Mouse (Mus musculus): ENCODE data around the gene Fam124b.

Gene Fam124b

DNA sequence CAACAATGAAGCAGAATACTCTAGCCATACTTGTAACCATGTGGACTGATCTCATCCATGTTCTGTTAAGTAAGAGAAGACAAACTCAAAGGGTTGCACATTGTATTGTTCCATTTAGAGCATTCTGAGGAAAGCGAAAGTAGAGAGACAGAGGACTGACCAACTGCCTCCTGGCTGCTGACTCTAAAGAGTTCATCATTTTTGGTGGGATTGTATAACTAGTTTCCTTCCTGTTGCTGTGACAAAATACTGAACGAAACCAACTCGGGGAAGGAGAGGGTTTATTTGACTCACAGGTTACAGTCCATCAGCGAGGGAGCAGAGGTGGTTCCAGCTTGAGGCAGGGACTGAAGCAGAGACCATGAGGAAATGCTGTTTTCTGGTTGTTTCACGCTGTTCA lies 50.6 kb downstream of the Fam124b start:
- no peak for DNase-seq

DNA sequence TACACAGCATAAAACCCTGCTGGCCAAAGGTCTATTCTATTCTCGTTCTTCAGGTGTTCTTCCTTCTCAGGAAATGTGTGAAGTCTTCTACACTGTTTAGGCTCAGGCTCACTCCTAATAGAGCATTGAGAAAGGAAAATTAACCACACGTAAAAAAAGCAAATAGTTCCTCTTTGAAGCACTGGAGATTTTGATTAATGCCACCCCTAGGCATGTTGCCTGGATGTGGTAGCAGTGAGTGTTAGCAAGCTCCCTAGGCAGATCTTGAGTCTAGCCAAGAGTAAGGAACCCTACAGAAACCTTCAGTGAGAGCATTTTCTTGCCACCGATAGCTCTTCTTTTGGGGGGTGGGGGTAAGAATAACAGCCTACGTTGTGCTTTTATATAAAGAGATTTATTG lies 51.7 kb downstream of the Fam124b start:
- DNase-seq = no peak

DNA sequence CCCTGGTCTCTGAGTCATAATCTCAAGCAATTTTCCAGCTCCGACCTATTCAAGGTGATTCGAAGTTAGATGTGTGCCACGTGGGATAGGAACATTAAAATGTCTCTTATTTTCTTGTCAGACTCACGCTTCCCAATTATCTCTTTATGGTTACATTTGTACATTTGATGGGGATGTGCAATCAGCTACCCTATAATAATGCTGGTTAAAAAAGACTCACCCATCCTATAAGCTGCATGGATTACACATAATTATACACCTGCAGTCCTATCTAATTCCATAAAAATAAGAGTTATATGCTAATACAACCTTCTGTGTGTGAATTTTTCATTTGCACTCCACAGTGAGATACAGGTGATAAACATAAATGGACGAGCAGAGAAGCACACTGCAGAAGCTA lies 52.9 kb downstream of the Fam124b start:
- no peak for DNase-seq

DNA sequence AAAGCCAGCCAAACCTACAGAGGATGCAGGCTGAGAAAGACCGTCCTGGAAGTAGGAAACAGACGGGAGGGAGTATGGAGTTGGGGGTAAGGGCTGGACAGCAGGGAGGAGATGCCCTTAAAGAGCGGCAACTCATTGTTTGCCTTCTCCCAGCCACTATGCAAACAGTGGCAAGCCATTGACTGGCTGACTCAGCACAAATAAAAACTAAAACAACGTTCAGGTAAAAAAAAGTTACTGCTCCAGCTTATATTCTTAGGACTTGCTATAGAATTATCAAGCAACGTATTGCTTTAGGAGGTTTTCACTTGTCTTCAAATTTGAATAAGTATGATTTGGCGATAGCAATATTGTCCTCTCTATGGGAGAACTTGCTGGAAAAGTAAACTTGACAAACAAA lies 55.3 kb downstream of the Fam124b start:
- DNase-seq = no peak

DNA sequence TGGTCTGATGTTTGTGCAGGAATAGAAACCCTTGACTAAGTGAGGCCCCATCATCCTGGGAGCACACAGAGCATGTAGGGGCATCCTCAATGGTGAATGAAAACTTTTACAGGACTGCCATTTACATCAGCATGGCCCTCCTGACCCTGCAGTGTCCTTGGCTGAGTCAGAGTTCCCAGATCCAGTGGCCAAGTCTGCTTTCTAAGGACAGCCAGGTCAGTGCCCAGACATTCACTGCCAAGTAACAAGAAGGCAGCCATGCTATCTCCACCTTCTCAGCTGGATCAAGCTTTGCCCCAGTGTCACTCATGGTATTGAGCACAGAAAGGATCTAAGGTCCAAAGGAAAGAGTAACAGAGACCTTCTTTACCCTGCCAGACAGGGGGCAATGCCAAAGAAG lies 58.7 kb downstream of the Fam124b start:
- no peak for DNase-seq

DNA sequence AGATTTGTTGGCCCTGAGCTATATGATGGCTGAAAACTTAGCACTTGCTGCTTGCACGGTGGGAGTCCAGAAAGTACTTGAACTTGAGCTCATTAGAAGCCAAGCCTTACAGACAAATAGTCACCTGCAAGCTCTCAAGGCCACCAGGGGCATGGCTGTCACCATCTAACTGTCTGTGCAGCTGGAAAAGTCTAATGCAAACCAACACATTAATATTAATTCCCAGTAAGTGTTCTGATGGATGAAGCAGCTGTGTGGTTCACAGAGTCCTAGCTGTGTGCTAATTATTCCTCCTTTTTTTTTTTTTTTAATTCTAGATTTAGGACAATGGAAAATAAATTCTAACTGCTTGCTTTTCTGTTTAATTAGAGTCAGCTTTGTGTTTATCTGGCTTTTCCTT lies 63.4 kb downstream of the Fam124b start:
- DNase-seq = no peak

DNA sequence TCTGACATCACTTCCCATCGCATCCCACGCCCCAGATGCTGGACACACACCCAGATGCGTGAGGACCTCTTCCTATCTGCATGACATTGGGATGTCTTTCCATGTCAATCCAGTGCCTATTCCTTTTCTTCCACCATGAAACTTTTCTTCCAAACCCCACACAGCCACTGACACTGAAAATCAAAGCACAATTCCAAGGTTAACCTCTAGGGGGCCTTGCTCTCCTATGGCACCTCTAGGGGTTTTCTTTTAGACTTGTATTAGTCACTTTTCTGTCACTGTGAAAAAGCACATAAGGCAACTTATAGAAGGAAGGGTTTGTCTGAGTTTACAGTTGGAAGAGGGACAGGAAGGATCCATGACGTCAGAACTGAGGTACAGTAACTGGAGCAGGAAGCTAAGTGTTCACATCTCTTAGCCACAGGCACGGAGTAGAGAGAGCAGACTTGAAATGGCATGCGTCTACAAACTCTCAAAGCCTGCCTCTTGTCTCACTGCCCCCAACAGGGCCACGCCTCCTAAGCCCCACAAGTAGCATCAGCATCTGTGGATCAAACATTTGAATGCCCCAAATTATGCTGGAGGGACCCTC lies 65.1 kb downstream of the Fam124b start:
- no peak for DNase-seq

DNA sequence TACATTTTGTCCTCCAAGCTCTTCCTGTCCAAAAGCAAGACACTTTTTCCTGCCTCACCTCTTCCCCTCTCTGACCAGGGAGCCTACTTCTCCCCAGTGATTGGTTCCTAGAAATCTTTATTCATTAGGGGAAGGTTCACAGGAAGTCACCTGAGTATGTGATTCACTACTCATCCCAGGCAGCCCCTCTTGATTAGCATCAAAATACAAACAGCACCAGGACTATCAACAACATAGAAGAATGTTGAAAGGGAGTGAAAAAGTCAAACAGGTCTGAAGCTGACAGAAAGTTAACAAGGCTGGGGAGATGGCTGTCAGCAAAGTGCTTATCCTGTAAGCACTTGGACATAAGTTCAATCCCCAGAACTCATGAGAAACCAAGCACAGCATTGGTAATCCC lies 67.6 kb downstream of the Fam124b start:
- no peak for DNase-seq

Data from cerebellum, adult 18-20 months (tissue).